Mouse (Mus musculus) embryo, embryonic 11 days (tissue): ENCODE measurements around the gene Gpr18.

ENCODE experiments used
- DNase-seq: peaks from one replicate; pipeline ENCODE4 v3.0.0-alpha.2; 2015

Gene Gpr18

GRCm38 (mm10) chr14:121920511-121921124 is 5.0 kb upstream of the Gpr18 start:
- no peak for DNase-seq

- peak; percentile 44 for DNase-seq
These were observed 4.2 kb upstream of the Gpr18 start for GRCm38 (mm10) chr14:121919752-121920151.

GRCm38 (mm10) chr14:121918266-121918665 is 2.7 kb upstream of the Gpr18 start:
- DNase-seq: no peak

- DNase-seq: no peak
These were observed 922 bp upstream of the Gpr18 start for GRCm38 (mm10) chr14:121916311-121917094.

- no peak for DNase-seq
These were observed 438 bp downstream of the Gpr18 start for GRCm38 (mm10) chr14:121915143-121915542.

- DNase-seq: no peak
These were observed 3.1 kb downstream of the Gpr18 start for GRCm38 (mm10) chr14:121912501-121912900.

GRCm38 (mm10) chr14:121909868-121910267 is 5.7 kb downstream of the Gpr18 start:
- no peak for DNase-seq

- no peak for DNase-seq
These were observed 8.4 kb downstream of the Gpr18 start for GRCm38 (mm10) chr14:121906992-121907681.

GRCm38 (mm10) chr14:121906341-121906991 is 9.1 kb downstream of the Gpr18 start:
- no peak for DNase-seq

- no peak for DNase-seq
These were observed 10.8 kb downstream of the Gpr18 start for GRCm38 (mm10) chr14:121904754-121905153.

GRCm38 (mm10) chr14:121903381-121903876 is 12.2 kb downstream of the Gpr18 start:
- DNase-seq: no peak

GRCm38 (mm10) chr14:121901511-121901910 is 14.1 kb downstream of the Gpr18 start:
- no peak for DNase-seq

GRCm38 (mm10) chr14:121899071-121899470 is 16.5 kb downstream of the Gpr18 start:
- DNase-seq: no peak

GRCm38 (mm10) chr14:121898509-121898908 is 17.1 kb downstream of the Gpr18 start:
- DNase-seq: no peak

- no peak for DNase-seq
These were observed 17.8 kb downstream of the Gpr18 start for GRCm38 (mm10) chr14:121897773-121898172.

- DNase-seq: no peak
These were observed 19.2 kb downstream of the Gpr18 start for GRCm38 (mm10) chr14:121896126-121897090.

GRCm38 (mm10) chr14:121895316-121895715 is 20.3 kb downstream of the Gpr18 start:
- no peak for DNase-seq

- DNase-seq: no peak
These were observed 21.0 kb downstream of the Gpr18 start for GRCm38 (mm10) chr14:121894511-121895135.

GRCm38 (mm10) chr14:121893747-121894146 is 21.8 kb downstream of the Gpr18 start:
- no peak for DNase-seq

- DNase-seq: no peak
These were observed 31.3 kb downstream of the Gpr18 start for GRCm38 (mm10) chr14:121884150-121884797.

- no peak for DNase-seq
These were observed 34.4 kb downstream of the Gpr18 start for GRCm38 (mm10) chr14:121881211-121881610.
